Mouse (Mus musculus) embryo, embryonic 11.5 days (tissue): ENCODE data around the gene Leng1.
A peak's percentile ranks its signal among the peaks of the same experiment; 100 is the strongest.

ENCODE experiments used
- DNase-seq: peaks from one replicate; pipeline ENCODE4 v3.0.0-alpha.2; 2012; ENCODE audit warnings: low read depth, low spot score

Leng1 gene

DNA sequence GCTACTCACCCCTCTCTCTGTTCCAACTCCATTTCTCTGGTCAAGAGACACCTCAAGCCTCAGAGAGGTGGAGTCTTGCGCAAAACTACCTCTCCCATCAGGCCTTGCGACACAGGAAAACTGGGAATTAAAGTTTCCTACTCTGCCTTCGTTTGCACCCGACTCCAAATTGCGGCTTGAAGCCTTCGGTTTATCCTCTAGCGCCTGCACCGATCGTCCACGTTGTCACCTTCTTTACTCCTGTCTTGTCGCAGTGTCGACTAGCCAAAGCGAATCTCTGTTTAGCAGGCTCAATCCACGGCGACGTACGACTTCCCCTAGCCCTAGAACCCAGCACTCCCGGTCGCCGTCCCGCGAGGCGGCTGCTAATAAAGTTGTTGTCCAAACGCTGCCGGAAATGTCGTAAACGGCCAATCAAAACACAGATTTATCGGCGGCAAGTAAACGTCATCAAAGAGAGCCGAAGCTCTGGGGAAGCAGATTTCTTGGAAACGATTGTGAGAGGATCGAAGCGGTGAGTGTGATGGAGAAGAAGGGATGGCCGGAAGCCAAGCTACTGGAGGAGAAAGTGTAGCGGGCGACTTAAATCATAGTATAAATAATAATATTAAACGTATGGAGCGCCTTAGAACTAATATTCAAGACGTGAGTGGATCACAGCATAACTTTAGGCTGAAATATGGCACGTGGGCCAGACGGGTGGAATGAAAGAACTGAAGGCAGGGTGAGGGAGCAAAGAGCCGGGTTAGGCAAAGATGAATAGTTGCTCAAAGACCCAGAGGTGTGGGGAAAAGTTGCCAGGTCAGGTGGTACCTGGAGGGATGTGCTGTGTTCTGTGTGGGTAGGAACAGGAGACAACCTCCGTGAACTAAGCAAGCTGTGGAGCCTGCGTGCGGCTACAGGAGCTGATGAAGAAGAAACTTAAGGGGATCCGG, 35.8 kb downstream of the Leng1 start, which contains the start of the genes Tfpt and Prpf31:
Gene Tfpt, minus strand, starts transcription at position 387 of the 935 bp plus-strand sequence.
Gene Prpf31, plus strand, starts transcription at position 443 of the 935 bp plus-strand sequence.
- peak; percentile 91 for DNase-seq

DNA sequence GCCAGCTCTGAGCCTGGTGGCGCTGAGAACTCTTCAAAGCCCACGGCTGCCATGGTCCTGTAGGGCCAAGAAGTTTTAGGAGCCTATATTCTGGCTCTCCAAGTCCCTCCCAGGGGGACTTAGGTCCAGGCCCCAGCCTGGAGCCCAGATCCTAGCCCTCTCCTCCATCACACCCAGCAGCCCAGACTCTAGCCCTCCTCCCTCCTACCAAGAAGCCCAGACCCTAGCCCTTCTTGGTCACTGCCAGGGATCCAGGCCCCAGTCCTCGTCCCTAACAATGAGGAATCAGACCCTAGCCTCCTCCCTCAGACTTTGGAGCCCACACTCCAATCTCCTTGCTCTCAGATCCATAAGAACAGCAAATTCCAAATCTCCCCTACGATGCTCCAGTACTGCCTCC, 36.6 kb downstream of the Leng1 start:
- no peak for DNase-seq

DNA sequence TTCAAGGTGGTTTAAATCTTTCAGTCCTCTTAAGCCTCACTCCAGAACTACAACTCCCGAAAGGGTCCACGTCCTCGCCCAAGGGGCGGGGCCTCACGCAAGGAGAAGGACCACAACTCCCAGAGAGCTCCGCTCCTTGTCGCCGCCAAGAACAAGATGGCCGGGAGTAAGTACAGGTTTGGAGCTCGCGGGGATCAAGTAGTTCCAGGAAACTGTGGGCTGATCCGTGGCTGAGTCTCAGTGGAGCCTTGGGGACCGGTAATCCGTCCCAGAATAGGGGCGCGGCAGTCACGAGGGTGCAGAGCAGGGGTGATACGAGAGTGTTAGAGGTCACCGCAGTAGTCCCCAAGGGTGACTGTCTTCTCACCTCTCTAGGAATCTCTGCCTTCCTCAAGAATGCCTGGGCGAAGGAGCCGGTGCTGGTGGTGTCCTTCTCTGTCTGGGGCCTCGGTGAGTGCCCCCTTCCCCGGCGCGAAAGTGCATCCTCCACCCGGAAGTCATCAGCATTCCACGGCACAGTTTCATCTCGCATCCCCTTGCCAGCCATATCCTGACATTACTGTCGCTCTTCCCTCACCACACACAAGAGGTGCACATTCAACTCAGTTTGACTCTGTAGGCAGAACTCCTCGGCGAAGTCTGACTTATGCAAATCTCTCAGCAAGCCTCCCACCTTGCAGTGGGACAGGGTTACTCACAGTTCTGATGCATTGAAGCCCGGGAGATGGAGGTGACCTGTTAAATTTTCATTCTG, 48.2 kb downstream of the Leng1 start, which contains the start of gene Ndufa3:
Gene Ndufa3, plus strand, starts transcription at position 132 of the 754 bp plus-strand sequence.
- DNase-seq = peak; percentile 87

DNA sequence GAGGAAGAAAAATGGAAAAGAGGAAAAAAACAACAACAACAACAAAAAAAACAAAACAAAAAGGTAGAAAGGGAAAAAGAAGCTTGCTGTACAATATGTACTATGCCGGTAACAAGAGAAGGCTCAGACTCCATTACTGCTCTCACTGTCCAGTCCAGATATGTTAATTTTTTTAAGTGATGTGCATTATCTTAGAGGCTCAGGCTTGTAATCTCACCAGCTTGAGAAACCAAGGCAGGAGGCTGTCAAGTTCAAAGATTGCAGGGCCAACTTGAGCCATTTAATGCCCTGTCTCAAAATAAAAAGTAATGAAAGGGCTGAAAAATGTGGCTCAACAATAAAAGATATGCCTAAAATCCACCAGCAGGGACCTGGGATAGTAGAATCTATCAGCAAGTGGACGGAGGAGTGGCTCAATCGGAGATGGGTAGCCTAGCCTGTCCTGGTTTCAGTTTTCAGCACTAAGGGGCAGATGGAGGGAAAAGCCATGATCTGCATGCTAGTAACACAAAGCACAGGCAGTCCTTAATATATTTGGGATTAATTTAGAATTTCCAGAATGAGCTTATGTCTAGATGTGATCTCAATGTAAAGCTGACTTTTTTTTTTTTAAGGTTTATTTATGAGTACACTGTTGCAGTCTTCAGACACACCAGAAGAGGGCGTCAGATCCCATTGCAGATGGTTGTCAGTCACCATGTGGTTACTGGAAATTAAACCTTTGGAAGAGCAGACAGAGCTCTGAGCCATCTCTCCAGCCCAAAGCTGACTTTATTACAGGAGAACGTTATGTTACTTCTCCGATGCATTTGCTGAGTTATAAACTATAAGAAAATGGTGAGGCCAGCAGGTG, 49.0 kb downstream of the Leng1 start:
- DNase-seq = no peak

DNA sequence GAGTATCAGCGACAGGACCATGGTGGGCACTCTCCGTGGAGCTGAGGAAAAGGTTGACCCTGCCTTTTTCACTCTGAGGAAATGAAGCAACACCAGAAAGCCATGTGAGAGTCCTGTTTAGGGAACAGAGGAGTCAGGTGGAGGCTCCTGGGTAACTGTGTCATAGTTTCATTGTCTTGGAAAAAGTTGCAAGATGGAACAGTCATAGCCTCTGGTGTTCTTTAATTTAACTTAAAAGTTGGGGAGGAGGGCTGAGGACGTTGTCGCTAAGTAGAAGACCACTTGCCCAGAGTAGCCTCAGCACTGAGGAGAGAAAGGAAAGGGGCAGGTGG, 49.6 kb downstream of the Leng1 start, which contains the start of gene Oscar:
Gene Oscar, minus strand, starts transcription at position 101 of the 332 bp plus-strand sequence.
- DNase-seq = no peak

DNA sequence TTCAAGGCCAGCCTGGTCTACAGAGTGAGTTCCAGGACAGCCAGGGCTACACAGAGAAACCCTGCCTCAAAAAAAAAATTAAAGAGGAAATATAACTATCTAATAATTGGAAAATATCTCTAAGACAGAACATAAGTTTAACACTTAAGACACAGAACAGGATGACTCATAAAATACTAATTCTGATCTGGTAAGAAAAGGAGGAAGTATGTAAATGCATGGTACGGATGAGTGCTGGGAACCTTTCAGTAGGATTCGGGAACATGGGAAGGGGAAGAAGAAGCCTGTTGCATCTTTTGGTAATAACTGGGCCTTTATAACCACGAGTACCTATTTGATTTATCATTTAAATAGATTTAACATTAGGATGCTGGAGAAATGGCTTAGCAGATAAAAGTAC, 51.6 kb downstream of the Leng1 start:
- no peak for DNase-seq

DNA sequence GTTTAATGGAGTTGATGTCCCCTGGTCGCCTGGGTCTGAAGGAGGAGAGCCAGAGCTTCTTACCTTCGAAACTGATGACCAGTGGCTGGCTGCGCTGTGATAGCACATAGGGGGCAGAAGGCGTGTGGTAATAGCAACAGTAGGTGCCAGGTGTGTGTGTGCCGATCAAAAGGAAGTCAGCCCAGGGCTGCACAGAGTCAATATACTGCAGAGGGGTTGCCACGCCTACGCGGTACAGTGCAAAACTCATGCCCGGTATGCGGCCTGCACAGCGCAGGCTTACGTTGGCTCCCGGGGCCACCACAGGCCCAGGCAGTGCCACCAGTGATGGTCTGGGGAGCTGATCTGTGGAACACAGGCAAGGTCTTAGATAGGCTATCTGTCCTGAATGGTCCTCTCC, 54.6 kb downstream of the Leng1 start:
- DNase-seq = no peak

DNA sequence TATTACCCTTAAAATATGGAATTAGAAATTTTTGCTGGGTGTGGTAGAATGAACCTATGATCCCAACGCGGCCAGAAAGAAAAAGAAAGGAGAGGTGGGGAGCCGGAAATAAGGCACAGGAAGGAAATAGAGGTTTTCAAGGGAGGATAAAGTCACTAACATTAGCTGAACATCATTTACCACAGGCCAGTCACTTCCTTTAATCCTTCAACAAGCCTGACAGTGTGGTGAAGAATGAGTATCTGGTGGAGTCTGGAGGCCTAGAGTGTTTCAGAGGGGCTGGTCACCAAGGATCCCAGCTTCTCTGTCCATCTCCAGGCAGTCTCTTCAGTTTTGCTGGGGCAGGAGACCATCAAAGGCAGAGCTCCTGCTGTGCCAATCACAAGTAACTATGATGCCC, 55.2 kb downstream of the Leng1 start:
- DNase-seq = no peak
